Mouse (Mus musculus) small intestine, adult 2 months (tissue): Measurements from ENCODE around the gene Ece2. TPM values are rescaled to one million over a fixed set of nuclear protein-coding genes. Genes with fewer than 3 reads are reported as not detected.

Experiments used
- H3K27ac ChIP-seq: fragments of 200-500 bp; 2 replicates; pipeline ENCODE4 v1.5.1; 2012; ENCODE audit warnings: low read depth, low read length, control low read depth, inconsistent platforms; ENCODE audit not compliant: insufficient read depth
- H3K27me3 ChIP-seq: fragments of 200-500 bp; 2 replicates; pipeline ENCODE4 v1.6.1; 2012; ENCODE audit warnings: mild to moderate bottlenecking, moderate library complexity, low read length, inconsistent platforms; ENCODE audit not compliant: control insufficient read depth, insufficient read depth
- H3K36me3 ChIP-seq: fragments of 200-500 bp; 2 replicates; pipeline ENCODE4 v1.6.1; 2012; ENCODE audit warnings: mild to moderate bottlenecking, low read length, control low read depth, inconsistent platforms; ENCODE audit not compliant: control insufficient read depth, insufficient read depth
- H3K4me1 ChIP-seq: fragments of 200-500 bp; 2 replicates; pipeline ENCODE4 v1.6.1; 2012; ENCODE audit warnings: low read length, inconsistent platforms, mixed read lengths; ENCODE audit not compliant: control insufficient read depth, insufficient read depth, insufficient read length
- H3K4me3 ChIP-seq: fragments of 200-500 bp; 2 replicates; pipeline ENCODE4 v1.5.1; 2012; ENCODE audit warnings: low read depth, mild to moderate bottlenecking, control low read depth, inconsistent platforms, low read length, moderate library complexity
- CTCF ChIP-seq: fragments of 200-500 bp; IDR thresholded peaks from 2 replicates; pipeline ENCODE4 v1.5.1; 2012; ENCODE audit warnings: low read depth, mild to moderate bottlenecking, control low read depth, inconsistent platforms, low read length, moderate library complexity, mixed read lengths; ENCODE audit not compliant: insufficient replicate concordance, insufficient read length; ENCODE audit errors: extremely low read depth
- POLR2A ChIP-seq: fragments of 200-500 bp; IDR thresholded peaks from 2 replicates; pipeline ENCODE4 v1.6.1; 2012; ENCODE audit warnings: low read depth, mild to moderate bottlenecking, control low read depth, inconsistent platforms, low read length, moderate library complexity
- WGBS: fragments of 180-500 bp; shearing (Covaris S2); methylation state at CpG from one replicate; pipeline ENCODE4 v1.1.7; 2018; 5-methylcytosine and 5-hydroxymethylcytosine counted together
- polyA plus RNA-seq: library from polyadenylated mRNA; depleted of rRNA; stranded (reverse); fragments of >200 nt; gene quantifications from 2 replicates; pipeline ENCODE4 v1.2.3, GENCODE M21; 2012

Ece2 gene
- polyA plus RNA-seq, 1 experiment: 0.19 TPM

- TF ChIP-seq CTCF (no peak), POLR2A (no peak)
- Histone ChIP-seq H3K4me3 (peak overlapping the region; percentile 95), H3K27ac (no peak overlapping the region), H3K36me3 (peaks cover 3% of the 10 kb centered on the region), H3K27me3 (peaks cover 16% of the 10 kb centered on the region), H3K4me1 (peaks cover 24% of the 10 kb centered on the region)
- 5% methylated on average over 82 of the region's 83 CpGs for WGBS
Observed at GRCm38 (mm10) chr16:20619541-20620398, 9.9 kb upstream of the Ece2 start.

GRCm38 (mm10) chr16:20620399-20620735 lies 9.3 kb upstream of the Ece2 start:
- H3K27me3 ChIP-seq: peaks cover 16% of the 10 kb centered on the region
- H3K4me3 ChIP-seq: peak overlapping the region; percentile 95
- 1% methylated on average over 9 of the region's 9 CpGs for WGBS
- H3K36me3 ChIP-seq: peaks cover 3% of the 10 kb centered on the region
- no peak overlapping the region for H3K27ac ChIP-seq
- peaks cover 24% of the 10 kb centered on the region for H3K4me1 ChIP-seq
- TF ChIP-seq POLR2A: no peak
- no peak for TF ChIP-seq CTCF

DNA sequence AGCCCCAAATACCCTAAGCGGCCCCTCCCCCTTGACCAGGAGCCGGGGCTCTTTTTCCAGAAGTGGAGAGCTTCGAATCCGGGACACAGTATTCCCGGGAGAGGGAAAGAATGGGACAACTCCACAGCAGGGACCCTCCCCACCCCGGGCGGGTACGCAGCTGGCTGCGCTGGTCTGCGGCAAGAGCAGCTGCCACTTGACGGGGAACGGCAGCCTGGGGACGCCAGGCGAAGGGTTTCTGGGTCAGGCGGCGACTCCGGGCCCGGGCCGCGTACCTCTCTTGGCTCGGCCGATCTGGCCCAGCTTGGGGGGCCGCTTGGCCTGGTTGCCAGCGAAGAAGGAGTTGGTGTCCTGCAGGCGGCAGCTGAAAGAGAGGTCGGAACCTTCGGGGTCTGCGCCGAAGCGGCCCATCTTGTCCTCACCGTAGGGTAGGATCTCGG lies 8.9 kb upstream of the Ece2 start:
- peaks cover 16% of the 10 kb centered on the region for H3K27me3 ChIP-seq
- no peak overlapping the region for H3K27ac ChIP-seq
- peak overlapping the region; percentile 95 for H3K4me3 ChIP-seq
- under 1% methylated on average over 32 of the region's 32 CpGs for WGBS
- peaks cover 3% of the 10 kb centered on the region for H3K36me3 ChIP-seq
- peaks cover 24% of the 10 kb centered on the region for H3K4me1 ChIP-seq
- TF ChIP-seq CTCF (no peak), POLR2A (no peak)

- Histone ChIP-seq H3K4me1 (peaks cover 24% of the 10 kb centered on the region), H3K27me3 (peaks cover 18% of the 10 kb centered on the region), H3K27ac (no peak within 1 kb of the TSS), H3K36me3 (peaks cover 3% of the 10 kb centered on the region), H3K4me3 (peak within 1 kb of the TSS; percentile 95)
- TF ChIP-seq CTCF: no peak
- no peak for TF ChIP-seq POLR2A
- WGBS: 2% methylated on average over 78 of the region's 92 CpGs
Observed at GRCm38 (mm10) chr16:20621191-20621990, 8.2 kb upstream of the Ece2 start, which contains the start of gene Camk2n2. TSS of gene Camk2n2 (minus strand) at chr16:20621287.

DNA sequence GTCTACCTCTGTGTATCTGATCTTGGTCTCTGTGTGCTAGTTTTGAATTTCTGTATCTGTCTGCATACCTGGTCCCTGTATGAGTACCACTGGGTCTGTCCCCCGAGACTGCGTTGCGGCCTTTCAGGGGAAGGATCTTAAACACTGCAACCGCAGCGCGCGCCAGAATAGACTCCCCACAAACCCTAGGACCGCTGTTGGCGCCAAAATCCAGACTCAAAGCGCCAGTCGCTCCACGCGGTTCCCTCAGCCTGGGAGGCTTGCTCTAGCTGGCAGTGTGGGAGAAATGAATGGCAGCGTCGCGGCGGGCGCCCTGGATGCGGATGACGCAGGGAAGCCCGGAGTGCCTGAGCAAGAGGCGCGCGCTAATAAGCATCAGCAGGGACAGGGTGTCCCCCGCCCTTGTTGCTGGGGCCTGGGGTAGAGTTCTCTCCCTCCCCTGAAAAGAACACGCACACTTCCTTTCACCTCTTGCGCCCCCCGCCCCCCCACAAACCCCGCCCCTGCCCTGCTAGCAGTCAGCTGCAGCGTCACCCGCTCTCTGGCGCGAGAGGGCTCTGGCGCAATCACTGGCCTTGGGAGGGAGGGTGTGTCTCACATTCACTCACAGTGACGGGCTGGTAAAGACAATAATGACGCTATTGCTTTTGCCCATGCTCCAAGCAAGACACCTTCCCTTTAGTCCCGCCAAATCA lies 7.5 kb upstream of the Ece2 start:
- under 1% methylated on average over 35 of the region's 37 CpGs for WGBS
- no peak overlapping the region for H3K27ac ChIP-seq
- peaks cover 3% of the 10 kb centered on the region for H3K36me3 ChIP-seq
- peaks cover 18% of the 10 kb centered on the region for H3K27me3 ChIP-seq
- H3K4me1 ChIP-seq: peaks cover 24% of the 10 kb centered on the region
- TF ChIP-seq POLR2A: no peak
- no peak for TF ChIP-seq CTCF
- peak overlapping the region; percentile 95 for H3K4me3 ChIP-seq

DNA sequence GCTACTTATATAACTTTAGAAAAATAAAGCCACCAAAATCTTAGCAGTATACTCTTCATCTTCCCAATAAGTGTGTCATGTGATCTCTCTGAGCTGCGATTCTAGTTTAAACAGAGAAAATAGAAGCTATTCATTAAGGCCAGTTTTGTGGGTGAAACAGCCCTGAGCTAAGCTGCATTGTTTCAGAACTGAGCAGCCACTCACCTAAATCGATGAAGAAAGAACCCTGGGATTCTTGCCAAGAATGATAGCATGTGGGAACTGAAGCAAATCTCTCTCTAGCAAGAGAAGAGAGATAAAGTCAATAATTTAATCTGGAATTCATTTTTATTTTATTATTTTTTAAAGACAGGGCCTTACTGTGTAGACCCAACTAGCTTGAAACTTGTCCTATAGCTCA lies 6.4 kb upstream of the Ece2 start:
- WGBS: 26% methylated on average over 2 of the region's 2 CpGs
- TF ChIP-seq POLR2A: no peak
- TF ChIP-seq CTCF: no peak
- Histone ChIP-seq H3K27ac (no peak overlapping the region), H3K4me3 (no peak overlapping the region), H3K36me3 (no peaks in the 10 kb centered on the region; the same call in 1 of the 2 replicates), H3K27me3 (peaks cover 18% of the 10 kb centered on the region), H3K4me1 (peaks cover 24% of the 10 kb centered on the region)

- TF ChIP-seq POLR2A (no peak), CTCF (no peak)
- Histone ChIP-seq H3K27ac (no peak overlapping the region), H3K4me3 (no peak overlapping the region), H3K27me3 (peaks cover 23% of the 10 kb centered on the region), H3K4me1 (peaks cover 6% of the 10 kb centered on the region), H3K36me3 (no peaks in the 10 kb centered on the region)
- 66% methylated on average over 11 of the region's 11 CpGs for WGBS
Observed at GRCm38 (mm10) chr16:20628871-20629391, 697 bp upstream of the Ece2 start.
